Mouse (Mus musculus) urinary bladder, postnatal 4 days (tissue): ENCODE data around the gene Siva1.

ENCODE experiments used
- DNase-seq, 2 experiments: peaks; one replicate each; pipeline ENCODE4 v3.0.0; 2021 to 2022; ENCODE audit warnings: low spot score in 2 of 2

Gene Siva1

DNA sequence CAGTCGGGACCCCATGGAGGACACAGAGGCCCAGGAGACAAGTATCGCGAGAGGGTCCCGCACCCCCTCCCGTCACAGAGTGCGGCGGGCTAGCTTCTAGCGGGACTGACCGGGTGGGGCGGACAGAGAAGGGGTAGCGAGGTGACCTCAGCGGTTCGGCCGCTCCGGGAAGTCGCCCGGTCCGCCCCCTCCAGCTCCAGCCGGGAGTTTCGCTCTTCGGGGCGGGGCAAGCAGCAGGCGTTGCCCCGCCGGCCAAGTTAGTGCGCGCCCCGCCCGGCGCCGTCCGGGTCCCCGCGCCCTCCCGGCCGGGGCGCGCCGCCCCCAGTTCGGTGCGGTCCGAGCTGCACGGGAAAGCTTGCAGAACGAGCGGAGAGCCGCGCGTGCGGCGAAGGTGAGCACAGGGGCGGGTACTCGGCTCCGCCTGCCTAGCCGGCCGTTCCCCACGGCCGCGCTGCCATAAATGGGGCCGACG, 34.1 kb downstream of the Siva1 start, which contains the start of gene Zbtb42:
Gene Zbtb42 (plus strand): TSS at position 274 of the 472 bp plus-strand sequence.
- DNase-seq: peak; percentile 73 to 82

DNA sequence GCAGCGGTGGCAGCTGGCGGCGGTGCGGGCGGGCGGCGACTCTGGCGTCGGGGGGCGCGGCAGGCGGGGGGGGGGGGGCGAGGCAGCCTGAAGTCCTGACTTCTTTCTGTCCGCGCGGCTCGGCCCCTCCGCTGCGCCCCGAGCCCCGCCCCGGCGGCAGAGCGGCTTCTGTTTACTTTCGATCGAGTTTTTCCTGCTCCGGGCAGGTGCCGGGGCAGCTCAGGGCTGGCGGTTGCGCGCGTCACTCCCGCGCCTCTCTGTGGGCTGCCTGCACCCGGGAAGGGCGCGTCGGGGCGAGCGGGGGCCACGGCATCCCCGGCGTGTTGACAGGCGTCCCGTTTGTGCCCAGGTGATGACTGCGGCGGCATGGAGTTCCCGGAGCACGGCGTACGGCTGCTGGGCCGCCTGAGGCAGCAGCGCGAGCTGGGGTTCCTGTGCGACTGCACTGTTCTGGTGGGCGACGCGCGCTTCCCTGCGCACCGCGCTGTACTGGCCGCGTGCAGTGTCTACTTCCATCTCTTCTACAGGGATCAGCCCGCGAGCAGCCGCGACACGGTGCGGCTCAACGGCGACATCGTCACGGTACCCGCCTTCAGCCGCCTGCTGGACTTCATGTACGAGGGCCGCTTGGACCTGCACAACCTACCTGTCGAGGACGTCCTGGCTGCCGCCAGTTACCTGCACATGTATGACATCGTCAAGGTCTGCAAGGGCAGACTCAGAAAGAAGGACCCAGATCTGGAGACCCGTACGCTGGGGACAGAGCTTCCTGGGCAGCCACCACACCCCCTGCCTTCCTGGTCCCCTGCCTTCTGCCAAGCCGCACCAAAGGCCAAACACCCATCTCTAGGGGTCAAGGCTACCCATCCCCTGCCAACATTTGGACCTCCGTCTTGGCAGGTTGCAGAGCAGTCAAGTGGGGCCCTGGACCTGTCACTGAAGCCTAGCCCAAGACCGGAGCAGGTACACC, 34.8 kb downstream of the Siva1 start:
- peak in 1 of 2 experiments; percentile 66 for DNase-seq

DNA sequence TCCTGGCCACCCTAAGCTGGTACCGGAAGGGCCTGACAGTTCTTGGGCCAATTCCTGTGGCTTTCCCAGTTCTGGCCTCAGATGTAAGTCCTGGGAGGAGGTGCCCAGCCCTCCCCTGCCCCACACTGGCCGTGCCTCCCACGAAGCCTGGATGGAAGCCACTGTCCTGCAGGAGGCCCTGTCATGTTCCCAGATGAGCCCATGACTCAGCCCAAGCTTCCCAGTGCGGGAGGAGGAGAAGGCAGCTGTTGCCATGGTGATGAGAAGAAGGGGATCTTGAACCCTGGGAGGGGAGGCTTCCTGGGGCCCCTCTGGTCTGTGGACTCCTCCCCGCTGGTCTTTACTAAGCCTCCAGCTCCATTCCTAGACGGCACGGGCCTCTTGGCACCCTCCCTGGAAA, 38.9 kb downstream of the Siva1 start:
- no peak for DNase-seq

DNA sequence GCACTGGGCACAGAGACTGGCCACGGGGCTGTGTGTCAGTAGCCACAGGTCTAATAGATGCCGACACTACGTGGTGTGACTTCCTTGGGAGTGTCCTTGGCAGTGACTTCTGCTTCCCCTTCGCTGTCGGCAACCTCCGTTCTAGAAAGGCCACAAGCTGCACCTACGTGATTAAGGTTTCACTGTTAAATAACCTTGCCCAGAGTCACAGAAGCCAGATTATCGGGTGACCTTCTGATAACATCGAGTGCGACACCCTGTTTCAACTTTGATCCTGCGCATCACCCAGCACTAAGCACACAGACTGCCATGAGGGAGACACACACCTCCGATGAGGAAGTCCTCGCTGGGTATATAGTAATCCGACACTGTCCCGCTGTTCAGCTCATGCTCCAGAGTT, 44.0 kb downstream of the Siva1 start:
- no peak for DNase-seq

DNA sequence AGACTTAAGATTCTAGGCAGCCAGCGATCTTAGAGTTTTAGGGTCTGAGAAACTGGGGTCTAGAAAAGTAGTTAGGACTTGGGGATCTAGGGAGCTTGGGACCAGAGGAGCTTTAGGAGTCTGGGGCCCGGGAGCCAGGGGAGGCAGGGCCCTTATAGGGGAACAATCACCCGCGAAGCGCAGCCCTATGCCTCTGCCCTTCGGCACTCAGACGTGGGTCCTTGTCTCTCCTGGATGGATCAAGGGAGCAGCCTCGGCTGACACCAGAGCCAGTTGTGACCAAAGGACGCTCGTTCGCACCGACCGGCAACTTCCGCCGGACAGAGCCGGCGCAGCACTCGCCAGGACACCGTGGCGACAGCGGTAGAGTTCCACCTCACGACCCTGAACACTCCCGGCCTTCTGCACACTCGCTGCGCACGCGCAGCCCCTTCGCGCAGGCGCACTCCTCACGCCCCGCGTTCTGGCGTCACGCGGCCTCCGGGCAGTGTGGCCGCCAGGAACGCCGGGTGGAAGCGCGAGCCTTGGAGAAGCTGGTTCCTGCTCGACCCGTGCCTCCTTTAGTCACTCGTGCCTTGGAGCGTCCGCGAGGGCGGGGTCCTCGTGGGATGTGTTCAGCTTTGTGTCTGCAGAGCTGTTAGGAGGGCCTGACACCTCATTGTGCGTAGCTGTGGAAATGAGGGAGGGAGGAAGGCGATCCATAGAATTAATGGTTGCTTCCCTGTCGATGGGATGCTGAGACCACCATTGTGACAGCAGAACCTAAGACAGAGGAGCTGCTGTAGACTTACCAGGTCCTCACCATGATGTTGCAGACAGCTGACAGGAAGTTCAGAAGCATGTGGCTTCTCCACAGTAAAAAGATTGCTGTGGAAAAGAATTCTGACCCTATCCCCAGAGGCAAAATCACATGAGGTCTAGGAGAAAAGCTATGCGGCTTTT, 49.0 kb downstream of the Siva1 start:
- peak; percentile 93 to 94 for DNase-seq

DNA sequence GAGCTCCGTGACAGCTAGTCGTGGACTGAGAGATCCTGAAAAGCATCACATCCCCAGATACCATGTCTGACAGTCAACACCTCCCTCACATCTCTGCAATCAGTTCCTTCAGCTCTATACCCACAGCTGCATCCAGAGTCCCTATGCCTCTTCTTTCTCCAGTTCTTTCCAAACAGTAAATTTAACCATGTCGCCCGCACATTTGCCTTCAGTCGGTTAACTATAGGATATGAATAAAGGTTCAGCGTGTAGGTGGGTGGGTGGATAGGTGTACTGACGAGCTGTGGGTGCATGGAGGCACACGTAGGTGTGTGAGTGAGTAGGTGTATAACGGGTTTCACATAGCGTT, 49.6 kb downstream of the Siva1 start:
- DNase-seq: no peak

DNA sequence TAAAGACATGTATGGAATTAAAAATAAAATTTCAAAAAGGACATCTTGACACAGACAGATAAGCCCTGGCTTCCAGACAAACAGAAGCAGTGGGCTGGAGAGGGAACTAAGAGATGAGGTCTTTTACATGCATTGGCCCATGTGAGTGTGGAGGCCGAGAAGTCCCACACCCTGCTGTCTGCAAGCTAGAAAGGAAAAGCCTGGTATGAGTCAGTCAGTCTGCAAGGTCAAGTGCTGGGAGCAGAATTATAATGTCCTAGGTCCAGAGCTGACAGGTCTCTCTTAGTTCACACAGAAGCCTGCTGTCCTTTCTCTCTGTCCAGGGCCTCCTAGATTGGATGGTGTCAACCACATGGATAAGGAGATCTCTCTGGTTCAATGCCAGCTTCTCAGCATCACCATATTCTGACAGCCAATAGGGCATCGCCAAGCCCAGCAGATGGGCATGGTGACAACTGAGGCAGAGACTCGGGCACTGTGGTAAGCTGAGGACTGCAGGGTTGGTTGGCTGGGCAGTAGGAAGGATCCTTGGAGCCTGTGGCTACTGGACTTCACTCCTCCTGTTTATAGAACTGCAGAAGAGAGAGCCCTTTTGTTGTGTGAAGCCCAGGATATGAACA, 52.4 kb downstream of the Siva1 start:
- no peak for DNase-seq
